Mouse (Mus musculus): ENCODE results near the gene Slc15a4. TPM values are rescaled to one million over a fixed set of nuclear protein-coding genes. Genes with fewer than 3 reads are reported as not detected.

Slc15a4 gene
- total and polyA plus RNA-seq, 3 experiments = 31.7 to 35.5 TPM; not detected in 1

DNA sequence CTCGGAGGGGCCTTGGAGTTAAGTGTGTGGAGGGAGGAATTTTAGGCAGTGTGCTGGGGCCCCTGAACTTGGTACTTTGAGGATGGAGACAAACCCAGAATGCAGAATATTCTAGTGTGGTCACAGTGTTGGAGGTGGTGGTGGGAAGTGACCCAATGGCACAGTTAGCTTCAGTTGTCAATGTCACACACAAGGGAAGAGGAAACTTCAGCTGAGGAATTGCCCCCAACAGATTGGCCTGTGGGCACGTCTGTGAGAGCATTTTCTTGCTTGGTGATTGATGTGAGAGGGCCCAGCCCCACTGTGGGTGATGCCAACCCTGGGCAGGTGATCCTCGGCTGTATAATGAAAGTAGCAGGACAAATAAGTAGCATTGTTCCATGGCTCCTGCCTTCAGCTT, 13.9 kb downstream of the Slc15a4 start:
- TF ChIP-seq ZNF384 (IDR thresholded peaks at IDR 0.05; ENCODE audit: low read depth, low read length) (no peak), EP300 (IDR thresholded peaks at IDR 0.05; ENCODE audit: low read depth in 1 of 2, low read length in 2 of 2) (no peak), MEF2A (IDR thresholded peaks at IDR 0.05; ENCODE audit: extremely low read depth, insufficient replicate concordance, low read depth, low read length, poor library complexity, severe bottlenecking) (no peak), MAZ (IDR thresholded peaks at IDR 0.05; ENCODE audit: low read depth, low read length) (no peak), JUND (IDR thresholded peaks at IDR 0.05; ENCODE audit: low read depth, low read length) (no peak), CHD1 (IDR thresholded peaks at IDR 0.05; ENCODE audit: low read depth, low read length) (no peak), MXI1 (IDR thresholded peaks at IDR 0.05; ENCODE audit: low read depth, low read length) (no peak), GABPA (IDR thresholded peaks at IDR 0.05; ENCODE audit: low read depth, low read length) (no peak), CHD2 (IDR thresholded peaks at IDR 0.05; ENCODE audit: low read length) (no peak), ZC3H11A (IDR thresholded peaks at IDR 0.05; ENCODE audit: low read depth, low read length) (no peak)
- no peak overlapping the region for H3K9ac ChIP-seq (ENCODE audit: control insufficient read depth, low read depth, low read length, poor library complexity, severe bottlenecking)
- no peak overlapping the region for H3K27ac ChIP-seq (ENCODE audit: control insufficient read depth, low read depth, low read length)
- H3K4me3 ChIP-seq (ENCODE audit: control insufficient read depth in 1 of 2, insufficient read depth in 1 of 2, low read depth in 2 of 2, low read length in 2 of 2) = no peak overlapping the region
- no peaks in the 10 kb centered on the region for H3K9me3 ChIP-seq (replicated peaks; ENCODE audit: insufficient read depth, low read length)
- H3K27me3 ChIP-seq (ENCODE audit: control insufficient read depth in 1 of 2, insufficient read depth in 2 of 2, low read length in 2 of 2) = no peaks in the 10 kb centered on the region
- no peak for DNase-seq (ENCODE audit: low read depth, low spot score)
- peaks cover 34% of the 10 kb centered on the region for H3K79me2 ChIP-seq (ENCODE audit: control insufficient read depth, insufficient read depth, low read length, poor library complexity)
- H3K36me3 ChIP-seq (ENCODE audit: control insufficient read depth in 1 of 2, insufficient read depth in 2 of 2, low read length in 2 of 2) = peaks cover 0 to 14% of the 10 kb centered on the region in 2 experiments; a peak in 3 of 4 replicates
- peaks cover 0 to 18% of the 10 kb centered on the region in 2 experiments; a peak in 3 of 4 replicates for H3K4me1 ChIP-seq (ENCODE audit: control insufficient read depth in 1 of 2, insufficient read depth in 2 of 2, low read length in 2 of 2)

GRCm38 (mm10) chr5:127616884-127617635, 15.6 kb downstream of the Slc15a4 start:
- peak; percentile 97 for DNase-seq (ENCODE audit: low read depth, low spot score)
- peaks cover 0 to 14% of the 10 kb centered on the region in 2 experiments; a peak in 3 of 4 replicates for H3K36me3 ChIP-seq (ENCODE audit: control insufficient read depth in 1 of 2, insufficient read depth in 2 of 2, low read length in 2 of 2)
- H3K9me3 ChIP-seq (replicated peaks; ENCODE audit: insufficient read depth, low read length) = no peaks in the 10 kb centered on the region
- peak overlapping the region; percentile 30 for H3K27ac ChIP-seq (ENCODE audit: control insufficient read depth, low read depth, low read length)
- H3K4me1 ChIP-seq (ENCODE audit: control insufficient read depth in 1 of 2, insufficient read depth in 2 of 2, low read length in 2 of 2) = peaks cover 0 to 23% of the 10 kb centered on the region in 2 experiments; a peak in 3 of 4 replicates
- H3K27me3 ChIP-seq (ENCODE audit: control insufficient read depth in 1 of 2, insufficient read depth in 2 of 2, low read length in 2 of 2) = no peaks in the 10 kb centered on the region
- peak overlapping the region; percentile 63 to 92 for H3K4me3 ChIP-seq (ENCODE audit: control insufficient read depth in 1 of 2, insufficient read depth in 1 of 2, low read depth in 2 of 2, low read length in 2 of 2)
- H3K79me2 ChIP-seq (ENCODE audit: control insufficient read depth, insufficient read depth, low read length, poor library complexity) = peaks cover 50% of the 10 kb centered on the region
- peak overlapping the region; percentile 98 for H3K9ac ChIP-seq (ENCODE audit: control insufficient read depth, low read depth, low read length, poor library complexity, severe bottlenecking)
- TF ChIP-seq KAT2A (conservative IDR thresholded peaks at IDR 0.05; ENCODE audit: low read depth, low read length) = no peak; the same call in 1 of the 2 replicates
- TF ChIP-seq TCF12 (IDR thresholded peaks at IDR 0.05; ENCODE audit: low read depth, low read length) = peak; percentile 66; the same call in 1 of the 2 replicates
- no peak for TF ChIP-seq MAFK (IDR thresholded peaks at IDR 0.05; ENCODE audit: borderline replicate concordance, low read depth, low read length)
- no peak for TF ChIP-seq UBTF (IDR thresholded peaks at IDR 0.05; ENCODE audit: borderline replicate concordance, insufficient read depth, low read depth, low read length)
- no peak for TF ChIP-seq SMC3 (IDR thresholded peaks at IDR 0.05; ENCODE audit: low read depth, low read length)
- peak; percentile 66; the same call in 1 of the 2 replicates for TF ChIP-seq MAX (IDR thresholded peaks at IDR 0.05; ENCODE audit: low read length)
- TF ChIP-seq CHD1 (IDR thresholded peaks at IDR 0.05; ENCODE audit: low read depth, low read length) = no peak
- TF ChIP-seq POLR2AphosphoS2 (IDR thresholded peaks at IDR 0.05; ENCODE audit: low read length) = 0 out of 2 replicates have a peak, but pooled peaks have one; percentile 55
- no peak for TF ChIP-seq RCOR1 (IDR thresholded peaks at IDR 0.05; ENCODE audit: low read depth, low read length)
- no peak for TF ChIP-seq EP300 (IDR thresholded peaks at IDR 0.05; ENCODE audit: low read depth in 1 of 2, low read length in 2 of 2)
- TF ChIP-seq MAZ (IDR thresholded peaks at IDR 0.05; ENCODE audit: low read depth, low read length) = peak; percentile 81; the same call in 1 of the 2 replicates
- TF ChIP-seq ELF1 (IDR thresholded peaks at IDR 0.05; ENCODE audit: low read depth, low read length) = peak; percentile 96
- TF ChIP-seq SIN3A (IDR thresholded peaks at IDR 0.05; ENCODE audit: low read length) = peak; percentile 94
- TF ChIP-seq ZNF384 (IDR thresholded peaks at IDR 0.05; ENCODE audit: low read depth, low read length) = no peak
- no peak for TF ChIP-seq MYC (IDR thresholded peaks at IDR 0.05; ENCODE audit: low read depth, low read length)
- no peak for TF ChIP-seq BHLHE40 (IDR thresholded peaks at IDR 0.05; ENCODE audit: borderline replicate concordance, low read depth, low read length)
- TF ChIP-seq MEF2A (IDR thresholded peaks at IDR 0.05; ENCODE audit: extremely low read depth, insufficient replicate concordance, low read depth, low read length, poor library complexity, severe bottlenecking) = no peak
- TF ChIP-seq TBP (IDR thresholded peaks at IDR 0.05; ENCODE audit: low read depth, low read length) = peak; percentile 93
- TF ChIP-seq TAL1 (IDR thresholded peaks at IDR 0.05; ENCODE audit: low read length) = no peak
- TF ChIP-seq RAD21 (IDR thresholded peaks at IDR 0.05; ENCODE audit: low read depth, low read length) = no peak
- no peak for TF ChIP-seq MYB (IDR thresholded peaks at IDR 0.05; ENCODE audit: low read depth, low read length)
- TF ChIP-seq ZMIZ1 (IDR thresholded peaks at IDR 0.05; ENCODE audit: low read depth, low read length) = peak; percentile 42; the same call in 1 of the 2 replicates
- TF ChIP-seq CTCF (IDR thresholded peaks at IDR 0.05 in 2 of 3, conservative IDR thresholded peaks at IDR 0.05 in 1 of 3; ENCODE audit: control insufficient read depth in 1 of 3, insufficient read depth in 1 of 3, low read depth in 2 of 3, low read length in 3 of 3, poor library complexity in 1 of 3, severe bottlenecking in 1 of 3) = no peak
- no peak for TF ChIP-seq ZC3H11A (IDR thresholded peaks at IDR 0.05; ENCODE audit: low read depth, low read length)
- TF ChIP-seq MXI1 (IDR thresholded peaks at IDR 0.05; ENCODE audit: low read depth, low read length) = peak; percentile 75

Measured in MEL (cell line).